Mouse (Mus musculus) myocyte (in vitro differentiated cells): ENCODE results near the gene Lrwd1. TPM values are rescaled to one million over a fixed set of nuclear protein-coding genes. Genes with fewer than 3 reads are reported as not detected.
A peak's percentile ranks its signal among the peaks of the same experiment; 100 is the strongest.

Experiments used
- H3K27me3 ChIP-seq: one replicate; pipeline ENCODE4 v1.6.1; 2011; ENCODE audit not compliant: control insufficient read depth, insufficient read depth, insufficient read length
- H3K36me3 ChIP-seq: one replicate; pipeline ENCODE4 v1.6.1; 2011; ENCODE audit not compliant: control insufficient read depth, insufficient read depth
- H3K4me2 ChIP-seq: one replicate; pipeline ENCODE4 v1.6.1; 2011; ENCODE audit warnings: low read depth, control low read depth
- H3K4me3 ChIP-seq: one replicate; pipeline ENCODE4 v1.5.1; 2011; ENCODE audit warnings: mild to moderate bottlenecking, control low read depth, moderate library complexity
- H3K79me2 ChIP-seq: one replicate; pipeline ENCODE4 v1.6.1; 2011; ENCODE audit not compliant: control insufficient read depth, insufficient read depth
- H3ac ChIP-seq: one replicate; pipeline ENCODE4 v1.6.1; 2011; ENCODE audit not compliant: control insufficient read depth, insufficient read length
- CEBPB ChIP-seq: IDR thresholded peaks from 2 replicates; pipeline ENCODE4 v1.6.1; 2011; ENCODE audit warnings: mild to moderate bottlenecking, moderate library complexity; ENCODE audit not compliant: poor library complexity, insufficient read depth, severe bottlenecking
- E2F4 ChIP-seq: IDR thresholded peaks from one replicate; pipeline ENCODE4 v1.6.1; 2011; ENCODE audit warnings: mild to moderate bottlenecking, control low read depth, moderate library complexity; ENCODE audit not compliant: insufficient read depth
- MAX ChIP-seq: IDR thresholded peaks from one replicate; pipeline ENCODE4 v1.6.1; 2011; ENCODE audit warnings: low read depth, mild to moderate bottlenecking, control low read depth
- MYOD1 ChIP-seq, 3 experiments: IDR thresholded peaks; one replicate each; pipeline ENCODE4 v1.6.1; 2011; ENCODE audit warnings: control low read depth in 2 of 3, low read depth in 2 of 3, mild to moderate bottlenecking in 2 of 3, moderate library complexity in 1 of 3; ENCODE audit not compliant: insufficient read length in 2 of 3, control insufficient read depth in 1 of 3
- MYOG ChIP-seq, 3 experiments: IDR thresholded peaks; one replicate each; pipeline ENCODE4 v1.6.1; 2011; ENCODE audit warnings: control low read depth in 2 of 3, low read depth in 2 of 3, mild to moderate bottlenecking in 2 of 3; ENCODE audit not compliant: insufficient read length in 2 of 3, control insufficient read depth in 1 of 3, insufficient read depth in 1 of 3
- POLR2A ChIP-seq: IDR thresholded peaks from one replicate; pipeline ENCODE4 v1.6.1; 2011; ENCODE audit warnings: low read depth, mild to moderate bottlenecking, control low read depth, moderate library complexity; ENCODE audit not compliant: insufficient read length
- POLR2AphosphoS2 ChIP-seq: IDR thresholded peaks from one replicate; pipeline ENCODE4 v1.6.1; 2011; ENCODE audit warnings: low read depth, control low read depth; ENCODE audit not compliant: insufficient read length
- REST ChIP-seq: IDR thresholded peaks from one replicate; pipeline ENCODE4 v1.6.1; 2011; ENCODE audit warnings: mild to moderate bottlenecking, control low read depth, moderate library complexity; ENCODE audit not compliant: insufficient read depth, insufficient read length
- SRF ChIP-seq: IDR thresholded peaks from one replicate; pipeline ENCODE4 v1.6.1; 2011; ENCODE audit warnings: low read depth; ENCODE audit not compliant: control insufficient read depth, insufficient read length
- TCF12 ChIP-seq: IDR thresholded peaks from one replicate; pipeline ENCODE4 v1.6.1; 2011; ENCODE audit warnings: mild to moderate bottlenecking, control low read depth; ENCODE audit not compliant: poor library complexity, insufficient read depth, severe bottlenecking
- TCF3 ChIP-seq: IDR thresholded peaks from one replicate; pipeline ENCODE4 v1.6.1; 2011; ENCODE audit warnings: low read depth, control low read depth; ENCODE audit not compliant: insufficient read length
- USF1 ChIP-seq: IDR thresholded peaks from one replicate; pipeline ENCODE4 v1.6.1; 2011; ENCODE audit warnings: low read depth, mild to moderate bottlenecking, control low read depth, moderate library complexity
- polyA plus RNA-seq: library from polyadenylated mRNA; unstranded; fragments of >200 nt; fragmentation: generic; extraction: Trizol; gene quantifications from one replicate; pipeline ENCODE4 v1.2.1, GENCODE M21; 2012; ENCODE audit warnings: missing spikeins

The Lrwd1 gene
- polyA plus RNA-seq, 1 experiment: 31.7 TPM

GRCm38 (mm10) chr5:136142746-136143145 is 6.9 kb upstream of the Lrwd1 start:
- no peak for TF ChIP-seq POLR2A
- Histone ChIP-seq H3K36me3 (peaks cover 2% of the 10 kb centered on the region), H3ac (no peak overlapping the region), H3K4me2 (no peak overlapping the region), H3K79me2 (no peaks in the 10 kb centered on the region), H3K4me3 (no peak overlapping the region), H3K27me3 (no peaks in the 10 kb centered on the region)

GRCm38 (mm10) chr5:136140057-136140482 is 4.2 kb upstream of the Lrwd1 start:
- no peak overlapping the region for H3K4me2 ChIP-seq
- H3K4me3 ChIP-seq: no peak overlapping the region
- TF ChIP-seq POLR2A (no peak), MYOD1 (IDR thresholded peaks at IDR 0.05; ENCODE audit: control insufficient read depth in 1 of 3, insufficient read length in 2 of 3, low read depth in 2 of 3) (no peak), SRF (no peak), USF1 (no peak), MAX (no peak), CEBPB (no peak), REST (no peak), POLR2AphosphoS2 (no peak), E2F4 (no peak), TCF3 (no peak), MYOG (IDR thresholded peaks at IDR 0.05; ENCODE audit: control insufficient read depth in 1 of 3, insufficient read depth in 1 of 3, insufficient read length in 2 of 3, low read depth in 2 of 3) (no peak)
- H3K36me3 ChIP-seq: peaks cover 2% of the 10 kb centered on the region
- H3ac ChIP-seq: no peak overlapping the region
- H3K27me3 ChIP-seq: no peaks in the 10 kb centered on the region
- peaks cover 15% of the 10 kb centered on the region for H3K79me2 ChIP-seq

- Histone ChIP-seq H3K36me3 (peaks cover 2% of the 10 kb centered on the region), H3K4me2 (no peak overlapping the region), H3ac (no peak overlapping the region), H3K79me2 (peaks cover 20% of the 10 kb centered on the region), H3K4me3 (no peak overlapping the region), H3K27me3 (no peaks in the 10 kb centered on the region)
- TF ChIP-seq SRF: no peak
- no peak for TF ChIP-seq E2F4
- no peak for TF ChIP-seq MAX
- no peak for TF ChIP-seq CEBPB
- no peak for TF ChIP-seq MYOG (IDR thresholded peaks at IDR 0.05; ENCODE audit: control insufficient read depth in 1 of 3, insufficient read depth in 1 of 3, insufficient read length in 2 of 3, low read depth in 2 of 3)
- no peak for TF ChIP-seq TCF3
- no peak for TF ChIP-seq REST
- TF ChIP-seq POLR2AphosphoS2: no peak
- TF ChIP-seq USF1: no peak
- no peak for TF ChIP-seq MYOD1 (IDR thresholded peaks at IDR 0.05; ENCODE audit: control insufficient read depth in 1 of 3, insufficient read length in 2 of 3, low read depth in 2 of 3)
- TF ChIP-seq POLR2A: no peak
Measured at GRCm38 (mm10) chr5:136139393-136139792, 3.5 kb upstream of the Lrwd1 start.

GRCm38 (mm10) chr5:136137658-136138274 is 1.9 kb upstream of the Lrwd1 start:
- Histone ChIP-seq H3ac (no peak overlapping the region), H3K27me3 (no peaks in the 10 kb centered on the region), H3K79me2 (peaks cover 20% of the 10 kb centered on the region), H3K4me3 (peak overlapping the region; percentile 96), H3K4me2 (no peak overlapping the region), H3K36me3 (peaks cover 2% of the 10 kb centered on the region)
- TF ChIP-seq MYOD1 (IDR thresholded peaks at IDR 0.05; ENCODE audit: control insufficient read depth in 1 of 3, insufficient read length in 2 of 3, low read depth in 2 of 3) (no peak), SRF (no peak)

- peaks cover 2% of the 10 kb centered on the region for H3K36me3 ChIP-seq
- TF ChIP-seq TCF3: no peak
- TF ChIP-seq POLR2A: peak; percentile 40
- peak overlapping the region; percentile 45 for H3ac ChIP-seq
- no peaks in the 10 kb centered on the region for H3K27me3 ChIP-seq
- H3K79me2 ChIP-seq: peaks cover 20% of the 10 kb centered on the region
- H3K4me2 ChIP-seq: peak overlapping the region; percentile 79
- peak overlapping the region; percentile 96 for H3K4me3 ChIP-seq
Measured at GRCm38 (mm10) chr5:136136292-136136990, 567 bp upstream of the Lrwd1 start.

- Histone ChIP-seq H3K4me3 (no peak overlapping the region), H3K27me3 (no peaks in the 10 kb centered on the region), H3ac (no peak overlapping the region), H3K36me3 (no peaks in the 10 kb centered on the region), H3K79me2 (peaks cover 23% of the 10 kb centered on the region), H3K4me2 (no peak overlapping the region)
- TF ChIP-seq USF1 (no peak), SRF (no peak), REST (no peak), POLR2A (no peak), TCF3 (no peak), TCF12 (no peak), CEBPB (no peak), E2F4 (no peak), MYOD1 (IDR thresholded peaks at IDR 0.05; ENCODE audit: control insufficient read depth in 1 of 3, insufficient read length in 2 of 3, low read depth in 2 of 3) (no peak), MAX (no peak), MYOG (IDR thresholded peaks at IDR 0.05; ENCODE audit: control insufficient read depth in 1 of 3, insufficient read depth in 1 of 3, insufficient read length in 2 of 3, low read depth in 2 of 3) (no peak), POLR2AphosphoS2 (no peak)
Measured at GRCm38 (mm10) chr5:136122165-136122564, 13.7 kb downstream of the Lrwd1 start.
